In the genomic region with DNA sequence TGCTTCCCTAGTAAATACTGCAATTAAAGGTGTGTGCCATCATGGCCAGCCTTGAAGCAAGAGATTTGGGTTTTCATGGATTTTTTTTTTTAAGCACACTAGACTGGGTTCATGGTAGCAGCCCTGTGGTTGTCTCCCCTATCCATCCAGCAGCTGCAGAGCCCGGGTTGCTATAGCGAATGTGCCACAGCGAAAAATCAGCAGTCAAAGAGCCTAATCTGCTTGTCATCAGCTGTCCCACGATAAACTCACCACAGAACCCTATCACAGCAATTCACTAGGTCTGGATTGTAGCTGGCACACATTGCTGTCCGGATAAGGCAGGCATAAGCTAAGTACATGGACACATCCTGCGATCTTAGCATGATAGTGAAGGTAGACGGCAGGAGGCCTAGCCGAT, we compare ENCODE assay signal across 35 mouse cellular contexts.
"Had no signal": no experiment of that assay in that cellular context is flagged by ENCODE, and none has a peak within 500 bp of the region (broad histone marks: within the 10 kb centered on the region; RNA-seq: fewer than 3 reads in every experiment).

No protein-coding gene starts in this region.

- H3K4me1 ChIP-seq: heart, embryonic 10.5 days; heart, embryonic 12.5 days; hindbrain, embryonic 10.5 days; hindbrain, embryonic 12.5 days; hindbrain, embryonic 13.5 days; hindbrain, embryonic 15.5 days; intestine, embryonic 15.5 days; kidney, embryonic 15.5 days had no signal

- H3K27me3 ChIP-seq: heart, embryonic 12.5 days; heart, embryonic 15.5 days; hindbrain, embryonic 12.5 days; hindbrain, embryonic 13.5 days; hindbrain, embryonic 15.5 days; intestine, embryonic 15.5 days; kidney, embryonic 15.5 days had no signal

- H3K36me3 ChIP-seq: heart, embryonic 10.5 days; heart, embryonic 12.5 days; heart, embryonic 13.5 days; heart, embryonic 15.5 days; hindbrain, embryonic 10.5 days; hindbrain, embryonic 12.5 days; hindbrain, embryonic 13.5 days; hindbrain, embryonic 15.5 days; intestine, embryonic 15.5 days; kidney, embryonic 15.5 days had no signal

- H3K4me2 ChIP-seq: heart, embryonic 11.5 days; heart, embryonic 12.5 days; heart, embryonic 13.5 days; heart, embryonic 15.5 days; hindbrain, embryonic 12.5 days; hindbrain, embryonic 13.5 days; hindbrain, embryonic 14.5 days; hindbrain, embryonic 15.5 days; intestine, embryonic 15.5 days; kidney, embryonic 15.5 days had no signal

- H3K9ac ChIP-seq: heart, embryonic 12.5 days; heart, embryonic 13.5 days; heart, embryonic 15.5 days; hindbrain, embryonic 12.5 days; hindbrain, embryonic 13.5 days; hindbrain, embryonic 14.5 days; hindbrain, embryonic 15.5 days; intestine, embryonic 15.5 days; kidney, embryonic 15.5 days had no signal

- H3K27ac ChIP-seq: heart, embryonic 10.5 days; heart, embryonic 13.5 days; heart, embryonic 15.5 days; hindbrain, embryonic 10.5 days; hindbrain, embryonic 12.5 days; hindbrain, embryonic 13.5 days; hindbrain, embryonic 14.5 days; hindbrain, embryonic 15.5 days; hindbrain, postnatal 0 days; intestine, embryonic 15.5 days; kidney, embryonic 15.5 days; kidney, postnatal 0 days; layer of hippocampus, adult 2 months had no signal

- H3K4me3 ChIP-seq: heart, embryonic 10.5 days; heart, embryonic 12.5 days; heart, embryonic 13.5 days; heart, embryonic 15.5 days; hindbrain, embryonic 10.5 days; hindbrain, embryonic 12.5 days; hindbrain, embryonic 13.5 days; hindbrain, embryonic 15.5 days; intestine, embryonic 15.5 days; kidney, embryonic 15.5 days; layer of hippocampus, adult 2 months had no signal

- ATAC-seq: hindbrain, embryonic 16.5 days; hindbrain, postnatal 0 days; inflammation-experienced regulatory T-cells, adult 6 months; intestine, embryonic 15.5 days; intestine, embryonic 16.5 days; intestine, postnatal 0 days had no signal

- DNase-seq: heart, postnatal 10 days; heart, postnatal 14 days; heart, postnatal 36 days; heart, postnatal 4 days; kidney, adult 11 months; kidney, adult 18-20 months; kidney, adult 2 months; kidney, adult 8-10 months; kidney, adult 9 months; kidney, postnatal 10 days; kidney, postnatal 14 days; kidney, postnatal 25 days; kidney, postnatal 36 days; kidney, postnatal 4 days; layer of hippocampus, adult 9-11 months; layer of hippocampus, postnatal 36 days had no signal

- H3K9me3 ChIP-seq: hindbrain, embryonic 15.5 days; intestine, embryonic 15.5 days had no signal
